Mouse (Mus musculus): ENCODE results near the gene Pcnx4. TPM values are rescaled to one million over a fixed set of nuclear protein-coding genes. Genes with fewer than 3 reads are reported as not detected.
"Not testable (repeated sequence)": the region's sequence is repeated elsewhere in the genome, so short reads cannot be mapped to it uniquely, and the experiment has no call there.

Pcnx4 gene
- polyA plus RNA-seq, 1 experiment from 2014 or later = 24.6 TPM

- no peak overlapping the region for H3K4me2 ChIP-seq (ENCODE audit: low read length)
- WGBS = 98% methylated on average over 2 of the region's 2 CpGs
- no peaks in the 10 kb centered on the region for H3K27me3 ChIP-seq (replicated peaks; ENCODE audit: control insufficient read depth, insufficient read depth, low read length)
- no peak overlapping the region for H3K27ac ChIP-seq (ENCODE audit: low read depth, low read length)
- no peak for ATAC-seq
- peaks cover 9% of the 10 kb centered on the region; the same call in 1 of the 2 replicates for H3K36me3 ChIP-seq (ENCODE audit: control insufficient read depth, insufficient read depth, low read length)
- no peaks in the 10 kb centered on the region for H3K9me3 ChIP-seq (ENCODE audit: control insufficient read depth, low read length)
- H3K9ac ChIP-seq (ENCODE audit: low read depth, low read length) = no peak overlapping the region
- H3K4me3 ChIP-seq (ENCODE audit: low read length) = no peak overlapping the region
- no peaks in the 10 kb centered on the region for H3K4me1 ChIP-seq (ENCODE audit: control insufficient read depth, insufficient read depth, low read depth, low read length)
Measured at GRCm38 (mm10) chr12:72583099-72583498, 46.9 kb downstream of the Pcnx4 start.

- Histone ChIP-seq H3K36me3 (ENCODE audit: control insufficient read depth, insufficient read depth, low read length) (0 out of 2 replicates have a peak, but pooled peaks cover 1% of the 10 kb centered on the region), H3K4me2 (ENCODE audit: low read length) (no peak overlapping the region), H3K9me3 (ENCODE audit: control insufficient read depth, low read length) (no peaks in the 10 kb centered on the region), H3K27ac (ENCODE audit: low read depth, low read length) (no peak overlapping the region), H3K4me3 (ENCODE audit: low read length) (no peak overlapping the region), H3K9ac (ENCODE audit: low read depth, low read length) (no peak overlapping the region), H3K27me3 (replicated peaks; ENCODE audit: control insufficient read depth, insufficient read depth, low read length) (no peaks in the 10 kb centered on the region), H3K4me1 (ENCODE audit: control insufficient read depth, insufficient read depth, low read depth, low read length) (no peaks in the 10 kb centered on the region)
- ATAC-seq = no peak
- 89% methylated on average over 1 of the region's 1 CpGs for WGBS
Measured at GRCm38 (mm10) chr12:72585339-72585738, 49.2 kb downstream of the Pcnx4 start.

GRCm38 (mm10) chr12:72592991-72593390, 56.8 kb downstream of the Pcnx4 start:
- Histone ChIP-seq H3K9ac (ENCODE audit: low read depth, low read length) (no peak overlapping the region), H3K9me3 (ENCODE audit: control insufficient read depth, low read length) (no peaks in the 10 kb centered on the region), H3K27me3 (replicated peaks; ENCODE audit: control insufficient read depth, insufficient read depth, low read length) (no peaks in the 10 kb centered on the region), H3K4me3 (ENCODE audit: low read length) (no peak overlapping the region), H3K4me1 (ENCODE audit: control insufficient read depth, insufficient read depth, low read depth, low read length) (no peaks in the 10 kb centered on the region), H3K36me3 (ENCODE audit: control insufficient read depth, insufficient read depth, low read length) (no peaks in the 10 kb centered on the region), H3K4me2 (ENCODE audit: low read length) (no peak overlapping the region), H3K27ac (ENCODE audit: low read depth, low read length) (no peak overlapping the region)
- ATAC-seq = no peak

- Histone ChIP-seq H3K9me3 (ENCODE audit: control insufficient read depth, low read length) (no peaks in the 10 kb centered on the region), H3K36me3 (ENCODE audit: control insufficient read depth, insufficient read depth, low read length) (no peaks in the 10 kb centered on the region), H3K4me2 (ENCODE audit: low read length) (no peak overlapping the region), H3K9ac (ENCODE audit: low read depth, low read length) (no peak overlapping the region), H3K27ac (ENCODE audit: low read depth, low read length) (no peak overlapping the region), H3K27me3 (replicated peaks; ENCODE audit: control insufficient read depth, insufficient read depth, low read length) (no peaks in the 10 kb centered on the region), H3K4me1 (ENCODE audit: control insufficient read depth, insufficient read depth, low read depth, low read length) (no peaks in the 10 kb centered on the region), H3K4me3 (ENCODE audit: low read length) (no peak overlapping the region)
- WGBS = 53% methylated on average over 2 of the region's 2 CpGs
- no peak for ATAC-seq
Measured at GRCm38 (mm10) chr12:72594001-72594400, 57.8 kb downstream of the Pcnx4 start.

GRCm38 (mm10) chr12:72598731-72599130, 62.5 kb downstream of the Pcnx4 start:
- not testable (repeated sequence) for H3K9ac ChIP-seq (ENCODE audit: low read depth, low read length); H3K27ac ChIP-seq (ENCODE audit: low read depth, low read length); H3K4me1 ChIP-seq (ENCODE audit: control insufficient read depth, insufficient read depth, low read depth, low read length); H3K4me3 ChIP-seq (ENCODE audit: low read length); H3K9me3 ChIP-seq (ENCODE audit: control insufficient read depth, low read length); ATAC-seq; H3K36me3 ChIP-seq (ENCODE audit: control insufficient read depth, insufficient read depth, low read length); H3K4me2 ChIP-seq (ENCODE audit: low read length); H3K27me3 ChIP-seq (replicated peaks; ENCODE audit: control insufficient read depth, insufficient read depth, low read length)
- 100% methylated on average over 1 of the region's 2 CpGs for WGBS

- no peak overlapping the region for H3K4me2 ChIP-seq (ENCODE audit: low read length)
- no peaks in the 10 kb centered on the region for H3K4me1 ChIP-seq (ENCODE audit: control insufficient read depth, insufficient read depth, low read depth, low read length)
- H3K9me3 ChIP-seq (ENCODE audit: control insufficient read depth, low read length) = no peaks in the 10 kb centered on the region; the same call in 1 of the 2 replicates
- no peak for ATAC-seq
- H3K36me3 ChIP-seq (ENCODE audit: control insufficient read depth, insufficient read depth, low read length) = no peaks in the 10 kb centered on the region
- H3K9ac ChIP-seq (ENCODE audit: low read depth, low read length) = no peak overlapping the region
- H3K27me3 ChIP-seq (replicated peaks; ENCODE audit: control insufficient read depth, insufficient read depth, low read length) = no peaks in the 10 kb centered on the region
- no peak overlapping the region for H3K4me3 ChIP-seq (ENCODE audit: low read length)
- WGBS = 92% methylated on average over 3 of the region's 3 CpGs
- no peak overlapping the region for H3K27ac ChIP-seq (ENCODE audit: low read depth, low read length)
Measured at GRCm38 (mm10) chr12:72612053-72612452, 75.9 kb downstream of the Pcnx4 start.

GRCm38 (mm10) chr12:72620856-72621255, 84.7 kb downstream of the Pcnx4 start:
- H3K27ac ChIP-seq (ENCODE audit: low read depth, low read length) = no peak overlapping the region
- no peaks in the 10 kb centered on the region for H3K4me1 ChIP-seq (ENCODE audit: control insufficient read depth, insufficient read depth, low read depth, low read length)
- H3K4me3 ChIP-seq (ENCODE audit: low read length) = no peak overlapping the region
- no peak for ATAC-seq
- H3K4me2 ChIP-seq (ENCODE audit: low read length) = no peak overlapping the region
- no peaks in the 10 kb centered on the region for H3K9me3 ChIP-seq (ENCODE audit: control insufficient read depth, low read length)
- H3K9ac ChIP-seq (ENCODE audit: low read depth, low read length) = no peak overlapping the region
- no peaks in the 10 kb centered on the region for H3K27me3 ChIP-seq (replicated peaks; ENCODE audit: control insufficient read depth, insufficient read depth, low read length)
- 95% methylated on average over 7 of the region's 7 CpGs for WGBS
- H3K36me3 ChIP-seq (ENCODE audit: control insufficient read depth, insufficient read depth, low read length) = no peaks in the 10 kb centered on the region

- H3K4me2 ChIP-seq (ENCODE audit: low read length) = no peak overlapping the region
- H3K27ac ChIP-seq (ENCODE audit: low read depth, low read length) = no peak overlapping the region
- H3K4me3 ChIP-seq (ENCODE audit: low read length) = no peak overlapping the region
- ATAC-seq = no peak
- 88% methylated on average over 1 of the region's 1 CpGs for WGBS
- H3K9me3 ChIP-seq (ENCODE audit: control insufficient read depth, low read length) = no peaks in the 10 kb centered on the region
- no peaks in the 10 kb centered on the region for H3K36me3 ChIP-seq (ENCODE audit: control insufficient read depth, insufficient read depth, low read length)
- H3K4me1 ChIP-seq (ENCODE audit: control insufficient read depth, insufficient read depth, low read depth, low read length) = no peaks in the 10 kb centered on the region
- no peak overlapping the region for H3K9ac ChIP-seq (ENCODE audit: low read depth, low read length)
- no peaks in the 10 kb centered on the region for H3K27me3 ChIP-seq (replicated peaks; ENCODE audit: control insufficient read depth, insufficient read depth, low read length)
Measured at GRCm38 (mm10) chr12:72621441-72621840, 85.3 kb downstream of the Pcnx4 start.

- ATAC-seq = no peak
- H3K36me3 ChIP-seq (ENCODE audit: control insufficient read depth, insufficient read depth, low read length) = no peaks in the 10 kb centered on the region
- H3K4me1 ChIP-seq (ENCODE audit: control insufficient read depth, insufficient read depth, low read depth, low read length) = no peaks in the 10 kb centered on the region
- no peaks in the 10 kb centered on the region for H3K9me3 ChIP-seq (ENCODE audit: control insufficient read depth, low read length)
- H3K27me3 ChIP-seq (replicated peaks; ENCODE audit: control insufficient read depth, insufficient read depth, low read length) = no peaks in the 10 kb centered on the region
- no peak overlapping the region for H3K9ac ChIP-seq (ENCODE audit: low read depth, low read length)
- H3K27ac ChIP-seq (ENCODE audit: low read depth, low read length) = no peak overlapping the region
- no peak overlapping the region for H3K4me3 ChIP-seq (ENCODE audit: low read length)
- H3K4me2 ChIP-seq (ENCODE audit: low read length) = no peak overlapping the region
- 89% methylated on average over 5 of the region's 5 CpGs for WGBS
Measured at GRCm38 (mm10) chr12:72622853-72623496, 86.8 kb downstream of the Pcnx4 start.

- no peak overlapping the region for H3K4me2 ChIP-seq (ENCODE audit: low read length)
- WGBS = 91% methylated on average over 7 of the region's 7 CpGs
- no peaks in the 10 kb centered on the region for H3K4me1 ChIP-seq (ENCODE audit: control insufficient read depth, insufficient read depth, low read depth, low read length)
- H3K4me3 ChIP-seq (ENCODE audit: low read length) = no peak overlapping the region
- no peaks in the 10 kb centered on the region for H3K9me3 ChIP-seq (ENCODE audit: control insufficient read depth, low read length)
- H3K27me3 ChIP-seq (replicated peaks; ENCODE audit: control insufficient read depth, insufficient read depth, low read length) = no peaks in the 10 kb centered on the region
- H3K9ac ChIP-seq (ENCODE audit: low read depth, low read length) = no peak overlapping the region
- no peak overlapping the region for H3K27ac ChIP-seq (ENCODE audit: low read depth, low read length)
- no peaks in the 10 kb centered on the region for H3K36me3 ChIP-seq (ENCODE audit: control insufficient read depth, insufficient read depth, low read length)
- no peak for ATAC-seq
Measured at GRCm38 (mm10) chr12:72628751-72629150, 92.6 kb downstream of the Pcnx4 start.
